Mouse (Mus musculus) brain, embryonic 14.5 days (tissue): ENCODE measurements around the gene Vtn.

Source experiments
- CTCF ChIP-seq: fragments of 200-500 bp; IDR thresholded peaks from 2 replicates; pipeline ENCODE4 v1.5.1; 2012; ENCODE audit warnings: inconsistent platforms, mild to moderate bottlenecking, moderate library complexity, borderline replicate concordance; ENCODE audit not compliant: insufficient read depth, insufficient read length; ENCODE audit errors: extremely low read depth
- POLR2A ChIP-seq: fragments of 200-500 bp; IDR thresholded peaks from 2 replicates; pipeline ENCODE4 v1.6.1; 2012; ENCODE audit warnings: mild to moderate bottlenecking, inconsistent platforms, borderline replicate concordance; ENCODE audit not compliant: poor library complexity, insufficient read depth, insufficient read length, severe bottlenecking; ENCODE audit errors: extremely low read depth

DNA sequence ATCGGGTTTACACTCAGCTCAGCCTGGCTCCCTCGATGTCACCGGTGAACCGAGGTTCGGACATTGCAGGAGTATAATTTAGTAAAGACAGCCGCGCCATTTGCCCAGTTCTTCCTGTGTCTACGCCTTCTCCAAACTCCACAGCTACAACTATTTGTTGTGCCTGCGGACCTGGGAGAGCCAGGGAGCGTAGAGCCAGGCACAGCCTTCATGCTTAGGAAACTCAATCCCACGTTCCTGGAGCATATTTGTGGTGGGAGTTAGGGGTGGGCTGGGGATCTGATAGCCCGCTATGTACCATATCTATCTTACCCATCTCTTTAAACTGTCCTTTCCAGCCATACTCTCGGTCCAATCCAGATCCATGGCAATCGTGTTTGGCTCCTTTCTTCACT, 37.8 kb downstream of the Vtn start:
- TF ChIP-seq CTCF (no peak), POLR2A (no peak)
